Mouse (Mus musculus) testis, adult 2 months (tissue): ENCODE measurements around the gene Tbcb.

Experiments
- CTCF ChIP-seq: fragments of 200-500 bp; IDR thresholded peaks from 2 replicates; pipeline ENCODE4 v1.5.1; 2012; ENCODE audit warnings: low read depth, mild to moderate bottlenecking, inconsistent platforms, low read length, moderate library complexity; ENCODE audit not compliant: control insufficient read depth, insufficient read depth, insufficient replicate concordance
- POLR2A ChIP-seq: fragments of 200-500 bp; IDR thresholded peaks from 2 replicates; pipeline ENCODE4 v1.6.1; 2012; ENCODE audit warnings: low read depth, mild to moderate bottlenecking, inconsistent platforms, low read length, moderate library complexity; ENCODE audit not compliant: control insufficient read depth

DNA sequence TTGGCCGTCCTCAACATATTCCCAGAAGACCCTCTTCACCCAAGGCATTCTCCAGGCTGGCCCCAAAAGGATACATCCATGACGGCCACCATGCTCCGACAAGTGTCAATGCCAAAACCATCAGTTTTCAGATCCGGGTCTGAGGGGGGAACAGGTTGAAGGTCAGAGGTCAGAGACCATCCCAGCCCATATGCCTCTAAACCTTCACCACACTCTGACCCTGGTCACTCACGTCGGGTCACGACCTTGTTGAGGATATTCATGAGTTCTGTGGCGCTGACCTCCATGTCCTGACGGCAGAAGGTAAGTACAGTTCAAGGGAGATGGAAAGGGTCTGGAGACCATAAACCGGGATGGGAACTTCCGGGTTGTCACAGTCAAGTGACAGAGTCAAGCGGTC lies 40.0 kb downstream of the Tbcb start:
- TF ChIP-seq POLR2A (no peak), CTCF (no peak)
